12 mouse cellular contexts compared by ENCODE assay signal in the genomic region with DNA sequence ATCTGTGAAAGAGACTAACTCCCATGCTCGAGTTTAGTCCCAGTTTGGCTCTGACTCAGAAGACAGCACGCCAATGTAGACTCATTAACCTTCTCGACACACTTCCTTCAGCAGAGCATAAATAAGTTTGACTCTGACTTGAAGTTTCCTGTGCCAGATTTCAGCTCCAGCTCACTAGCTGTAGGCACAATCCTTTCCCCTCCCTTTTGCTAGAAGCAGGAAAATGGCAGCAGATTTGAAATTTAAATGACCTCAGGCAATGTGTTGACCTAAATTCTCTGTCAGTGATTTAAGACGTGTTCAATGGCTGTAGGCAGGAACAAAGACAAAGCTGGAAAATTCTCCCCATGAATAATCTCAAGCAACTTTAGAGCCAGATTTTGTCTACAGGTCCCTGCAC. TPM values are rescaled to one million over a fixed set of nuclear protein-coding genes. Genes with fewer than 3 reads are reported as not detected.
DNase-seq lines count a peak whose midpoint lies in the region; TF ChIP-seq lines count a peak whose summit lies in the region.
"Had no signal": no experiment of that assay in that cellular context is flagged by ENCODE, and none has a peak within 500 bp of the region (broad histone marks: within the 10 kb centered on the region; RNA-seq: fewer than 3 reads in every experiment).

No protein-coding gene starts in this region.

- no peak for TF ChIP-seq POLR2A in CH12.LX (IDR thresholded peaks at IDR 0.05; ENCODE audit: low read depth, low read length)

- no peak for TF ChIP-seq CTCF in CH12.LX (conservative IDR thresholded peaks at IDR 0.05 in 1 of 2, IDR thresholded peaks at IDR 0.05 in 1 of 2; ENCODE audit: low read depth in 2 of 2, low read length in 2 of 2)

- no peak overlapping the region for H3K27ac ChIP-seq in CH12.LX (ENCODE audit: insufficient read depth, low read depth)
- H3K27ac ChIP-seq in heart, embryonic 10.5 days, result no peak overlapping the region
- H3K27ac ChIP-seq: intestine, embryonic 15.5 days; liver, embryonic 14.5 days had no signal

- H3K27me3 ChIP-seq in CH12.LX (replicated peaks), result no peaks in the 10 kb centered on the region
- H3K27me3 ChIP-seq in heart, embryonic 10.5 days (ENCODE audit: insufficient read depth, poor library complexity, severe bottlenecking), result no peaks in the 10 kb centered on the region
- H3K27me3 ChIP-seq: intestine, embryonic 15.5 days had no signal

- no peak overlapping the region for H3K9ac ChIP-seq in CH12.LX (ENCODE audit: insufficient read depth, low read depth)
- H3K9ac ChIP-seq: intestine, embryonic 15.5 days; liver, embryonic 14.5 days had no signal

- TF ChIP-seq RAD21 in CH12.LX (IDR thresholded peaks at IDR 0.05; ENCODE audit: low read depth, low read length), result no peak

- no peaks in the 10 kb centered on the region for H3K9me3 ChIP-seq in CH12.LX (replicated peaks; ENCODE audit: low read length)
- no peaks in the 10 kb centered on the region for H3K9me3 ChIP-seq in heart, embryonic 10.5 days
- H3K9me3 ChIP-seq: intestine, embryonic 15.5 days had no signal

- in situ Hi-C loops in CH12.LX (cut with MboI; ENCODE audit: low pct_ligation_motif_present, low pct_unique_long_range_greater_than_20kb, low sequenced_read_pairs), result no loop called here

- no peak for TF ChIP-seq EP300 in CH12.LX (IDR thresholded peaks at IDR 0.05; ENCODE audit: low read length)

- H3K79me2 ChIP-seq in CH12.LX (replicated peaks; ENCODE audit: control insufficient read depth, extremely low read depth, insufficient read depth, poor library complexity, severe bottlenecking), result no peaks in the 10 kb centered on the region

- WGBS in heart, embryonic 10.5 days, result 72% methylated on average over 4 of the region's 4 CpGs

- no peaks in the 10 kb centered on the region for H3K36me3 ChIP-seq in CH12.LX (replicated peaks in 1 of 2; ENCODE audit: control insufficient read depth in 1 of 2, insufficient read depth in 1 of 2, low read length in 1 of 2)
- H3K36me3 ChIP-seq in heart, embryonic 10.5 days, result no peaks in the 10 kb centered on the region
- H3K36me3 ChIP-seq: intestine, embryonic 15.5 days had no signal

- dilution Hi-C loops in CH12.LX (cut with MboI; ENCODE audit: extremely low pct_ligation_motif_present, extremely low pct_unique_long_range_greater_than_20kb, low sequenced_read_pairs), result no loop called here

- no peak overlapping the region for H3K4me2 ChIP-seq in CH12.LX (ENCODE audit: insufficient read depth, low read depth, poor library complexity, severe bottlenecking)
- H3K4me2 ChIP-seq: intestine, embryonic 15.5 days had no signal

- DNase-seq in cerebellum, postnatal 10 days, result peak; percentile 5 to 18
- no peak for DNase-seq in cerebellum, postnatal 4 days (ENCODE audit: low spot score in 2 of 2)
- DNase-seq in CH12.LX (ENCODE audit: extremely low read depth), result peak; percentile 0
- peak; percentile 50 for DNase-seq in kidney, adult 11 months
- peak; percentile 10 for DNase-seq in lung, postnatal 36 days
- DNase-seq in adrenal gland, adult 8-10 months, result no peak
- no peak for DNase-seq in cerebellum, adult 9-11 months
- no peak for DNase-seq in heart, embryonic 10.5 days (ENCODE audit: low spot score)
- DNase-seq: adrenal gland, postnatal 10 days had no signal

- no peaks in the 10 kb centered on the region for H3K4me1 ChIP-seq in CH12.LX (ENCODE audit: control insufficient read depth in 1 of 2, insufficient read depth in 2 of 2)
- H3K4me1 ChIP-seq in heart, embryonic 10.5 days, result no peaks in the 10 kb centered on the region
- H3K4me1 ChIP-seq: intestine, embryonic 15.5 days had no signal

- H3K4me3 ChIP-seq in CH12.LX (replicated peaks in 1 of 3; ENCODE audit: low read depth in 2 of 3, low read length in 2 of 3, poor library complexity in 1 of 3), result no peak overlapping the region
- H3K4me3 ChIP-seq in heart, embryonic 10.5 days, result no peak overlapping the region
- H3K4me3 ChIP-seq: erythroblast, embryonic 14.5 days; intestine, embryonic 15.5 days had no signal

TF ChIP-seq in CH12.LX, 34 proteins besides CTCF, POLR2A, EP300 and RAD21:
- TF ChIP-seq MAZ (IDR thresholded peaks at IDR 0.05; ENCODE audit: low read depth, low read length) (no peak), NRF1 (IDR thresholded peaks at IDR 0.05; ENCODE audit: low read depth, low read length) (no peak), USF1 (IDR thresholded peaks at IDR 0.05; ENCODE audit: low read depth, low read length) (no peak), GABPA (IDR thresholded peaks at IDR 0.05; ENCODE audit: insufficient replicate concordance, low read depth, low read length) (no peak), ZC3H11A (IDR thresholded peaks at IDR 0.05; ENCODE audit: low read depth, low read length) (no peak), TCF12 (IDR thresholded peaks at IDR 0.05; ENCODE audit: low read depth, low read length) (no peak), ELF1 (IDR thresholded peaks at IDR 0.05; ENCODE audit: low read depth, low read length) (no peak), ZKSCAN1 (IDR thresholded peaks at IDR 0.05; ENCODE audit: borderline replicate concordance, low read depth, low read length) (no peak), USF2 (conservative IDR thresholded peaks at IDR 0.05; ENCODE audit: low read depth, low read length) (no peak), ZNF384 (IDR thresholded peaks at IDR 0.05; ENCODE audit: low read depth, low read length) (no peak), RCOR1 (conservative IDR thresholded peaks at IDR 0.05; ENCODE audit: low read depth, low read length) (no peak), UBTF (IDR thresholded peaks at IDR 0.05; ENCODE audit: low read depth, low read length) (no peak), CHD1 (IDR thresholded peaks at IDR 0.05; ENCODE audit: low read depth, low read length) (no peak), E2F4 (IDR thresholded peaks at IDR 0.05; ENCODE audit: insufficient replicate concordance, low read depth, low read length) (no peak), ZMIZ1 (IDR thresholded peaks at IDR 0.05; ENCODE audit: low read depth, low read length) (no peak), KAT2A (IDR thresholded peaks at IDR 0.05; ENCODE audit: insufficient replicate concordance, low read length) (no peak), MAFK (IDR thresholded peaks at IDR 0.05; ENCODE audit: insufficient replicate concordance, low read length) (no peak)

RNA-seq across cellular contexts. Expression of gene Cstf2t, which starts 32.1 kb away (rescaled TPM):
- 22.8 and 27.7 TPM in 2 replicates for total RNA-seq in CH12.LX (2012; rRNA removed)
- 44.5 and 46.0 TPM in 2 replicates for total RNA-seq in CH12.LX (2014; rRNA removed)
- polyA plus RNA-seq in CH12.LX (2012; ENCODE audit: insufficient read length, low read depth), result 23.7 and 23.9 TPM in 2 replicates
- 10 to 100 TPM; 20.3 to 28.2 (median 25.7) TPM for total RNA-seq in adrenal gland, adult 8-10 months (2022)
- polyA plus RNA-seq in heart, embryonic 10.5 days (2016; fragmentation: Nextera tagmentation; extraction: Ambion mirVana), result 42.7 and 42.8 TPM in 2 replicates

Comparison
In these comparisons a context has a peak if more than half of its experiments do, and no peak if none do; other contexts are left out.
1. DNase-seq: peak in cerebellum, postnatal 10 days (2 of 2), CH12.LX (single experiment), kidney, adult 11 months (single experiment) and lung, postnatal 36 days (single experiment); none in cerebellum, postnatal 4 days (0 of 2), adrenal gland, adult 8-10 months (single experiment), cerebellum, adult 9-11 months (single experiment) and heart, embryonic 10.5 days (single experiment).